Mouse (Mus musculus) bone marrow, adult 2 months (tissue): ENCODE results near the gene Dnajb13.

Source experiments
- CTCF ChIP-seq: fragments of 200-500 bp; IDR thresholded peaks from 2 replicates; pipeline ENCODE4 v1.5.1; 2011; ENCODE audit warnings: low read length, control low read depth; ENCODE audit not compliant: control insufficient read depth, insufficient read depth
- POLR2A ChIP-seq: fragments of 200-500 bp; IDR thresholded peaks from 2 replicates; pipeline ENCODE4 v1.6.1; 2011; ENCODE audit warnings: low read depth, mild to moderate bottlenecking, control low read depth, low read length, borderline replicate concordance; ENCODE audit not compliant: control insufficient read depth

DNA sequence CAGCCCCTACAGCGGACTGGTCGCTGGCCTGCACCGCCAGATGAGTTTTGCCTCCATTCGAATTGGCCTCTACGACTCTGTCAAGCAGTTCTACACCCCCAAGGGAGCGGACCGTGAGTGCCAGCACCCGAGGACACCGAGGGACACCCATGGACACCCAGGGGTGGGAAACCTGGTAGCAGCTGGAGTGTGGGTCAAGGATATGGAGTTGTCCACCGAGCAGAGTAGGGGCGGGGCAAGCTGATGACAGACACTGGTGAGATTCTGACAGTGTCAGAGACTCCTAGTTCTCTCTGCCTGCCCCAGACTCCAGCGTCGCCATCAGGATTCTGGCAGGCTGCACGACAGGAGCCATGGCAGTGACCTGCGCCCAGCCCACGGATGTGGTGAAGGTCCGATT lies 34.6 kb downstream of the Dnajb13 start:
- no peak for TF ChIP-seq POLR2A
- no peak for TF ChIP-seq CTCF
